Mouse (Mus musculus) forebrain, embryonic 15.5 days (tissue): ENCODE measurements at regions not wholly inside any gene's neighbourhood (a gene's known extent, or its start where the extent isn't known, plus 50 kb on each side); places are given as distances from the start of the nearest gene placed in this dataset.
"Not testable (repeated sequence)": the region's sequence is repeated elsewhere in the genome, so short reads cannot be mapped to it uniquely, and the experiment has no call there.

Source experiments
- ATAC-seq: fragments of 200-750 bp; cut with Nextera tagmentation; replicated peaks from 2 replicates; pipeline ENCODE4 v1.8.0; 2017; ENCODE audit warnings: mild to moderate bottlenecking, moderate TSS enrichment, moderate library complexity
- H3K27ac ChIP-seq: fragments of 300-500 bp; sonication (generic); replicated peaks from 2 replicates; pipeline ENCODE4 v1.5.1; 2015; ENCODE audit warnings: mild to moderate bottlenecking, inconsistent platforms
- H3K27me3 ChIP-seq: fragments of 300-500 bp; sonication (generic); 2 replicates; pipeline ENCODE4 v1.6.1; 2015; ENCODE audit warnings: inconsistent platforms
- H3K36me3 ChIP-seq: fragments of 300-500 bp; sonication (generic); 2 replicates; pipeline ENCODE4 v1.6.1; 2015; ENCODE audit warnings: mild to moderate bottlenecking, inconsistent platforms
- H3K4me1 ChIP-seq: fragments of 300-500 bp; sonication (generic); 2 replicates; pipeline ENCODE4 v1.6.1; 2015; ENCODE audit warnings: inconsistent platforms
- H3K4me2 ChIP-seq: fragments of 300-500 bp; sonication (generic); replicated peaks from 2 replicates; pipeline ENCODE4 v1.6.1; 2015; ENCODE audit warnings: mild to moderate bottlenecking, inconsistent platforms
- H3K4me3 ChIP-seq: fragments of 300-500 bp; sonication (generic); 2 replicates; pipeline ENCODE4 v1.5.1; 2015; ENCODE audit warnings: mild to moderate bottlenecking, inconsistent platforms
- H3K9ac ChIP-seq: fragments of 300-500 bp; sonication (generic); replicated peaks from 2 replicates; pipeline ENCODE4 v1.6.1; 2015; ENCODE audit warnings: mild to moderate bottlenecking, inconsistent platforms
- H3K9me3 ChIP-seq: fragments of 300-500 bp; sonication (generic); 2 replicates; pipeline ENCODE4 v1.6.1; 2016; ENCODE audit warnings: inconsistent platforms
- WGBS: fragments of 180-500 bp; shearing (Covaris S2); methylation state at CpG from one replicate; pipeline ENCODE4 v1.1.7; 2015; ENCODE audit warnings: mixed read lengths; 5-methylcytosine and 5-hydroxymethylcytosine counted together

GRCm38 (mm10) chr13:72289093-72289501 lies 325.6 kb upstream of the Irx1 start:
- no peak overlapping the region for H3K4me3 ChIP-seq
- H3K9ac ChIP-seq: no peak overlapping the region
- no peak overlapping the region for H3K27ac ChIP-seq
- no peak; the same call in 1 of the 2 replicates for ATAC-seq
- no peak overlapping the region for H3K4me2 ChIP-seq
- no peaks in the 10 kb centered on the region for H3K36me3 ChIP-seq
- H3K4me1 ChIP-seq: peaks cover 16% of the 10 kb centered on the region
- WGBS: 1% methylated on average over 10 of the region's 10 CpGs
- H3K9me3 ChIP-seq: no peaks in the 10 kb centered on the region
- peaks cover 68% of the 10 kb centered on the region for H3K27me3 ChIP-seq

DNA sequence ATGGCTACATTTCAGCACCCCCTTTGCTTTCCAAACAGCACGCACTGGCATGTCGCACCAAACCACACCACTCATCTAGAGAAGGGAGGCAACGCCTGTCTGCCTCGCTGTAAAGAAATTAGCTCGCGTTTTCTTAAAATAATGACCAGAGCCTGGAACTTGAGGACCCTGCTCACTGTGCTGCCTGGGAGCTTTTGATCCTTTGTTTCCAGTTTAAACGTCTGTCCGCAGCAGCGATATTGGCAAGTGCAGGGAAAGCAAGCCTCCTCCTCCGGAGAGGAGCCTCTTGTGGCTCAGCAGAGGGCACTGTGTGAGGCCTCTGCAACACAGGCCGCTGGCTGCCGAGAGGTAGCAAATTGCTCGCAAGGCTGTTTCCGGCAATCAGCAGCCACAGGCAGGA lies 328.8 kb upstream of the Irx1 start:
- no peak for ATAC-seq
- no peaks in the 10 kb centered on the region for H3K9me3 ChIP-seq
- no peak overlapping the region for H3K9ac ChIP-seq
- H3K4me3 ChIP-seq: no peak overlapping the region
- H3K27ac ChIP-seq: no peak overlapping the region
- H3K4me2 ChIP-seq: no peak overlapping the region
- WGBS: 2% methylated on average over 14 of the region's 14 CpGs
- peaks cover 16% of the 10 kb centered on the region for H3K4me1 ChIP-seq
- peaks cover 91% of the 10 kb centered on the region for H3K27me3 ChIP-seq
- no peaks in the 10 kb centered on the region for H3K36me3 ChIP-seq

DNA sequence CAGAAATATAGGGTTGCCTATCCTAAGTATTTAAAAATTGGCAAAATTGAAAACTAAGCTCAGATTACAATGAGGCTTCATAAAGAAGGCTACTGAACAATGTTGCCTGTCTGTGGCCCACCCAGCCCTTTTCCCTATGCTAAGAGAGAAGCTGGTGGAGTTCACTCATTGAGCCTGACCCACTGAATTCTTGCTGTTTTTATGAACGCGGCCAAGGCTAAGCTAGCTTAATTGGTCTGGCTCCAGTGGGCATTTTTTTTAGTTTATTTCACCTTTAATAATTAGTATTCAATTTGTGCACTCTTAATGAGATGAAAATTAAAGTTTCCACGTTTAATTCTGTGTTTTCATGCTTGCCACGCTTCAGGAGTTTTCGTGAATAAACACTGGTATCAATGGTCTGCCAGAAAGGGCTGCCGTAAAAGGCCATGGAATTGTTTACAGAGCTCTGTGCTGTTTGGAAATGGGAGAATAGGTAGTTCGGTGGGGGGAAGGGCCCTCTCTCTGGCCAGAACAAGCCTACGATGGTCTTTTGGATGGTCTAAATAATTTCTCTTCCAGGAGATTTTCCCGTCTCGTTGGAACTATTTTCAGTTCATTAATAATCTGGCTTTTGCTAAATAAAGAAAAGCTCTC lies 329.7 kb upstream of the Irx1 start:
- Histone ChIP-seq H3K36me3 (no peaks in the 10 kb centered on the region), H3K4me2 (no peak overlapping the region), H3K4me3 (no peak overlapping the region), H3K27me3 (peaks cover 92% of the 10 kb centered on the region), H3K9ac (no peak overlapping the region), H3K4me1 (peaks cover 16% of the 10 kb centered on the region), H3K27ac (no peak overlapping the region), H3K9me3 (no peaks in the 10 kb centered on the region)
- 3% methylated on average over 10 of the region's 10 CpGs for WGBS
- peak; percentile 74 for ATAC-seq

DNA sequence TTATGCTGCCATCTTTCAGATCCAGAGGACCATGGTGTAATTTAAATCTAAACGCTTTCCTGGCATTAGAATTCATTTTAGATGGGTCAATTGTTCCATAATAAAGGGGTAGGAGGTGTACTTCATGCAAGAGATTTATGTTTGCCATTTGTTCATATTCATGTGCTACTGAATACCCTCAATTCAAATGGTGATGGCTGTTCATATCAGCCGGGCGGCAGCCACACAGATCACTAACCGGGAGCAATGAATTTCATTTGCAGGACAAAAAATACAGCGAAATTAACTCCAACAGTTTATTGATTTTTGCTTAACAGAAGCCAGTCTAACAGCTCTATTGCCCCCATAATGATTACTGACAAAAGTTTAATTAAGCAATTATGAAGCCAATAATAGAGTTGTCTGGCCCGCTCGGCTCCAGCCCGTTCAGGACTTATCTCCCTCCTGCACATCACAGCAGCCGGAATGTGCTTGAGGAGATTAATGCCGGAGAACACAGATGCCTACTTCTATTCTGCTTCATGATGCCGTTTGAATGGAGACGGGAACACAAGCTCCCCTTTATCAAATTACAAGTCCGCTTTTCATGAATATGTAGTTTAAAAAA lies 330.3 kb upstream of the Irx2 start:
- Histone ChIP-seq H3K27me3 (peaks cover 86% of the 10 kb centered on the region), H3K4me2 (no peak overlapping the region), H3K9ac (no peak overlapping the region), H3K4me3 (no peak overlapping the region), H3K9me3 (no peaks in the 10 kb centered on the region), H3K36me3 (no peaks in the 10 kb centered on the region), H3K4me1 (peaks cover 24% of the 10 kb centered on the region), H3K27ac (no peak overlapping the region)
- WGBS: 6% methylated on average over 13 of the region's 13 CpGs
- no peak for ATAC-seq

- H3K27ac ChIP-seq: no peak overlapping the region
- no peak overlapping the region for H3K4me2 ChIP-seq
- H3K4me1 ChIP-seq: peaks cover 26% of the 10 kb centered on the region
- no peaks in the 10 kb centered on the region for H3K9me3 ChIP-seq
- no peak for ATAC-seq
- no peaks in the 10 kb centered on the region for H3K36me3 ChIP-seq
- peaks cover 84% of the 10 kb centered on the region for H3K27me3 ChIP-seq
- no peak overlapping the region for H3K4me3 ChIP-seq
- WGBS: 25% methylated on average over 3 of the region's 3 CpGs
- H3K9ac ChIP-seq: no peak overlapping the region
Observed at GRCm38 (mm10) chr13:72299660-72300059, 329.0 kb upstream of the Irx2 start.

DNA sequence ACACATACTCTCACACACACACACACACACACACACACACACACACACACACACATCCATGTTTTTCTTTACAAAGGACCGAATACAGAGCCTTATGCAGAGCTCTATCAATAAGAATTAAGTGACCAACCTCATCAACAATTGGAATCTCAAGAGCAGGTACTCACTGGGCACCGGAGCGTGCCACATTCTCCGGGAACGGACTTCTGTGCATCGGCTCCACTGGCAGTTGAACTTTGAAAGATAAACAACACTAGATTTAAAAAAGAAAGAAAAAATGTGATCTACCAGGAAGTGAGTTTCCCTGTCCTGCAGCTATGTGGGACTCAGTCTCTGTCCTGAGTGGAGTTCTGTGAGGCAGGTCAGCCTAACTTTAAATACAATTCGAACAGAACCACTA lies 327.5 kb upstream of the Irx2 start:
- WGBS: 58% methylated on average over 7 of the region's 7 CpGs
- H3K27ac ChIP-seq: no peak overlapping the region
- H3K9me3 ChIP-seq: no peaks in the 10 kb centered on the region
- H3K4me2 ChIP-seq: no peak overlapping the region
- ATAC-seq: no peak
- peaks cover 79% of the 10 kb centered on the region for H3K27me3 ChIP-seq
- H3K9ac ChIP-seq: no peak overlapping the region
- H3K36me3 ChIP-seq: no peaks in the 10 kb centered on the region
- no peak overlapping the region for H3K4me3 ChIP-seq
- peaks cover 26% of the 10 kb centered on the region for H3K4me1 ChIP-seq

GRCm38 (mm10) chr13:72301841-72302240 lies 326.8 kb upstream of the Irx2 start:
- Histone ChIP-seq H3K9me3 (no peaks in the 10 kb centered on the region), H3K27me3 (peaks cover 71% of the 10 kb centered on the region), H3K9ac (no peak overlapping the region), H3K4me1 (peaks cover 26% of the 10 kb centered on the region), H3K36me3 (no peaks in the 10 kb centered on the region), H3K27ac (no peak overlapping the region), H3K4me2 (peak overlapping the region; percentile 31), H3K4me3 (peak overlapping the region; percentile 17)
- WGBS: 26% methylated on average over 15 of the region's 15 CpGs
- ATAC-seq: no peak

- Histone ChIP-seq H3K4me3 (0 out of 2 replicates have a peak overlapping the region, but pooled peaks have one; percentile 17), H3K36me3 (no peaks in the 10 kb centered on the region), H3K9me3 (no peaks in the 10 kb centered on the region), H3K4me2 (peak overlapping the region; percentile 31), H3K9ac (no peak overlapping the region), H3K4me1 (peaks cover 26% of the 10 kb centered on the region), H3K27me3 (peaks cover 64% of the 10 kb centered on the region), H3K27ac (no peak overlapping the region)
- ATAC-seq: peak; percentile 39; the same call in 1 of the 2 replicates
- WGBS: 33% methylated on average over 19 of the region's 19 CpGs
Observed at GRCm38 (mm10) chr13:72302436-72303125, 326.0 kb upstream of the Irx2 start.

- Histone ChIP-seq H3K27me3 (peaks cover 65% of the 10 kb centered on the region), H3K4me3 (no peak overlapping the region), H3K36me3 (no peaks in the 10 kb centered on the region), H3K4me1 (peaks cover 25% of the 10 kb centered on the region), H3K27ac (no peak overlapping the region), H3K9me3 (no peaks in the 10 kb centered on the region), H3K4me2 (no peak overlapping the region; the same call in 1 of the 2 replicates), H3K9ac (no peak overlapping the region)
- ATAC-seq: peak; percentile 12; the same call in 1 of the 2 replicates
- 19% methylated on average over 15 of the region's 15 CpGs for WGBS
Observed at GRCm38 (mm10) chr13:72303126-72303760, 325.4 kb upstream of the Irx2 start.

GRCm38 (mm10) chr13:72324041-72324690 lies 304.5 kb upstream of the Irx2 start:
- Histone ChIP-seq H3K4me2 (no peak overlapping the region), H3K36me3 (no peaks in the 10 kb centered on the region), H3K4me3 (no peak overlapping the region), H3K9me3 (no peaks in the 10 kb centered on the region), H3K9ac (no peak overlapping the region), H3K4me1 (no peaks in the 10 kb centered on the region), H3K27ac (no peak overlapping the region), H3K27me3 (peaks cover 16% of the 10 kb centered on the region; the same call in 1 of the 2 replicates)
- ATAC-seq: no peak
- WGBS: 47% methylated on average over 10 of the region's 10 CpGs

DNA sequence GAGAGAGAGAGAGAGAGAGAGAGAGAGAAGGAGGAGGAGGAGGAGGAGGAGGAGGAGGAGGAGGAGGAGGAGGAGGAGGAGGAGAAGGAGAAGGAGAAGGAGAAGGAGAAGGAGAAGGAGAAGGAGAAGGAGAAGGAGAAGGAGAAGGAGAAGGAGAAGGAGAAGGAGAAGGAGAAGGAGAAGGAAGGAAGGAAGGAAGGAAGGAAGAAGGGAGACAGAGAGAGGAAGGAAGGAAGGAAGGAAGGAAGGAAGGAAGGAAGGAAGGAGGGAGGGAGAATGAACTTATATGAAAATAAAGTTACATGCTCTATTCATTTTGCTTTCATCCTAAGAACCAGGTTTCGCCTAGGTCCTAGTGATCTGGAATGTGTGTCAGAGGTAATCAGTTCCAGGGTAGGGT lies 302.4 kb upstream of the Irx2 start:
- 56% methylated on average over 1 of the region's 1 CpGs for WGBS
- H3K4me1 ChIP-seq, H3K4me2 ChIP-seq: not testable (repeated sequence)

More for the DNA sequence above, 302.4 kb upstream of the Irx2 start:
- H3K9me3 ChIP-seq, H3K36me3 ChIP-seq, H3K9ac ChIP-seq, H3K27ac ChIP-seq, H3K4me3 ChIP-seq, ATAC-seq: not testable (repeated sequence)
- peaks cover 20% of the 10 kb centered on the region; the same call in 1 of the 2 replicates for H3K27me3 ChIP-seq
